Mouse (Mus musculus) thymus, postnatal 0 days (tissue): Measurements from ENCODE around the gene Cdk2ap2. TPM values are rescaled to one million over a fixed set of nuclear protein-coding genes. Genes with fewer than 3 reads are reported as not detected.
A peak's percentile ranks its signal among the peaks of the same experiment; 100 is the strongest.
"Not testable (repeated sequence)": the region's sequence is repeated elsewhere in the genome, so short reads cannot be mapped to it uniquely, and the experiment has no call there.

Experiments
- DNase-seq: peaks from one replicate; pipeline ENCODE4 v3.0.0-alpha.2; 2015; ENCODE audit warnings: low spot score
- polyA plus RNA-seq: library from polyadenylated mRNA; unstranded; fragments of >200 nt; fragmentation: Nextera tagmentation; extraction: Ambion mirVana; gene quantifications from 2 replicates; pipeline ENCODE4 v1.2.1, GENCODE M21; 2015

Cdk2ap2 gene
- polyA plus RNA-seq, 1 experiment from 2014 or later = 179 TPM

- DNase-seq = no peak
Observed at GRCm38 (mm10) chr19:4115144-4115543, 18.2 kb downstream of the Cdk2ap2 start.

- no peak for DNase-seq
Observed at GRCm38 (mm10) chr19:4115816-4116215, 18.8 kb downstream of the Cdk2ap2 start.

- no peak for DNase-seq
Observed at GRCm38 (mm10) chr19:4117006-4117405, 20.0 kb downstream of the Cdk2ap2 start.

- DNase-seq = no peak
Observed at GRCm38 (mm10) chr19:4118350-4118749, 21.4 kb downstream of the Cdk2ap2 start.

- DNase-seq = peak; percentile 84
Observed at GRCm38 (mm10) chr19:4119716-4120487, 22.9 kb downstream of the Cdk2ap2 start.

- no peak for DNase-seq
Observed at GRCm38 (mm10) chr19:4120496-4120895, 23.5 kb downstream of the Cdk2ap2 start.

GRCm38 (mm10) chr19:4121097-4121805, 24.3 kb downstream of the Cdk2ap2 start:
- peak; percentile 100 for DNase-seq

- DNase-seq = not testable (repeated sequence)
Observed at GRCm38 (mm10) chr19:4121896-4122295, 24.9 kb downstream of the Cdk2ap2 start.

GRCm38 (mm10) chr19:4122411-4123370, 25.7 kb downstream of the Cdk2ap2 start:
- DNase-seq = no peak

- no peak for DNase-seq
Observed at GRCm38 (mm10) chr19:4124432-4124831, 27.4 kb downstream of the Cdk2ap2 start.

- not testable (repeated sequence) for DNase-seq
Observed at GRCm38 (mm10) chr19:4125268-4125667, 28.3 kb downstream of the Cdk2ap2 start.

- peak; percentile 99 for DNase-seq
Observed at GRCm38 (mm10) chr19:4125741-4126696, 29.0 kb downstream of the Cdk2ap2 start, which contains the start of gene Aip. Gene Aip (minus strand): TSS chr19:4125858.

GRCm38 (mm10) chr19:4126759-4127495, 29.9 kb downstream of the Cdk2ap2 start:
- peak; percentile 32 for DNase-seq

GRCm38 (mm10) chr19:4129462-4129861, 32.5 kb downstream of the Cdk2ap2 start:
- no peak for DNase-seq

- DNase-seq = no peak
Observed at GRCm38 (mm10) chr19:4130106-4130505, 33.1 kb downstream of the Cdk2ap2 start.

- no peak for DNase-seq
Observed at GRCm38 (mm10) chr19:4131075-4131474, 34.1 kb downstream of the Cdk2ap2 start.

GRCm38 (mm10) chr19:4131768-4132167, 34.8 kb downstream of the Cdk2ap2 start:
- no peak for DNase-seq

- no peak for DNase-seq
Observed at GRCm38 (mm10) chr19:4134354-4134753, 37.4 kb downstream of the Cdk2ap2 start.

- not testable (repeated sequence) for DNase-seq
Observed at GRCm38 (mm10) chr19:4135229-4135962, 38.4 kb downstream of the Cdk2ap2 start.
